Mouse (Mus musculus) myocyte (in vitro differentiated cells): ENCODE results near the gene Pced1b.

Experiments used
- CEBPB ChIP-seq: IDR thresholded peaks from 2 replicates; pipeline ENCODE4 v1.6.1; 2011; ENCODE audit warnings: mild to moderate bottlenecking, moderate library complexity; ENCODE audit not compliant: poor library complexity, insufficient read depth, severe bottlenecking
- E2F4 ChIP-seq: IDR thresholded peaks from one replicate; pipeline ENCODE4 v1.6.1; 2011; ENCODE audit warnings: mild to moderate bottlenecking, control low read depth, moderate library complexity; ENCODE audit not compliant: insufficient read depth
- MAX ChIP-seq: IDR thresholded peaks from one replicate; pipeline ENCODE4 v1.6.1; 2011; ENCODE audit warnings: low read depth, mild to moderate bottlenecking, control low read depth
- MYOD1 ChIP-seq, 3 experiments: IDR thresholded peaks; one replicate each; pipeline ENCODE4 v1.6.1; 2011; ENCODE audit warnings: control low read depth in 2 of 3, low read depth in 2 of 3, mild to moderate bottlenecking in 2 of 3, moderate library complexity in 1 of 3; ENCODE audit not compliant: insufficient read length in 2 of 3, control insufficient read depth in 1 of 3
- MYOG ChIP-seq, 3 experiments: IDR thresholded peaks; one replicate each; pipeline ENCODE4 v1.6.1; 2011; ENCODE audit warnings: control low read depth in 2 of 3, low read depth in 2 of 3, mild to moderate bottlenecking in 2 of 3; ENCODE audit not compliant: insufficient read length in 2 of 3, control insufficient read depth in 1 of 3, insufficient read depth in 1 of 3
- POLR2A ChIP-seq: IDR thresholded peaks from one replicate; pipeline ENCODE4 v1.6.1; 2011; ENCODE audit warnings: low read depth, mild to moderate bottlenecking, control low read depth, moderate library complexity; ENCODE audit not compliant: insufficient read length
- POLR2AphosphoS2 ChIP-seq: IDR thresholded peaks from one replicate; pipeline ENCODE4 v1.6.1; 2011; ENCODE audit warnings: low read depth, control low read depth; ENCODE audit not compliant: insufficient read length
- SRF ChIP-seq: IDR thresholded peaks from one replicate; pipeline ENCODE4 v1.6.1; 2011; ENCODE audit warnings: low read depth; ENCODE audit not compliant: control insufficient read depth, insufficient read length
- TCF12 ChIP-seq: IDR thresholded peaks from one replicate; pipeline ENCODE4 v1.6.1; 2011; ENCODE audit warnings: mild to moderate bottlenecking, control low read depth; ENCODE audit not compliant: poor library complexity, insufficient read depth, severe bottlenecking
- USF1 ChIP-seq: IDR thresholded peaks from one replicate; pipeline ENCODE4 v1.6.1; 2011; ENCODE audit warnings: low read depth, mild to moderate bottlenecking, control low read depth, moderate library complexity

DNA sequence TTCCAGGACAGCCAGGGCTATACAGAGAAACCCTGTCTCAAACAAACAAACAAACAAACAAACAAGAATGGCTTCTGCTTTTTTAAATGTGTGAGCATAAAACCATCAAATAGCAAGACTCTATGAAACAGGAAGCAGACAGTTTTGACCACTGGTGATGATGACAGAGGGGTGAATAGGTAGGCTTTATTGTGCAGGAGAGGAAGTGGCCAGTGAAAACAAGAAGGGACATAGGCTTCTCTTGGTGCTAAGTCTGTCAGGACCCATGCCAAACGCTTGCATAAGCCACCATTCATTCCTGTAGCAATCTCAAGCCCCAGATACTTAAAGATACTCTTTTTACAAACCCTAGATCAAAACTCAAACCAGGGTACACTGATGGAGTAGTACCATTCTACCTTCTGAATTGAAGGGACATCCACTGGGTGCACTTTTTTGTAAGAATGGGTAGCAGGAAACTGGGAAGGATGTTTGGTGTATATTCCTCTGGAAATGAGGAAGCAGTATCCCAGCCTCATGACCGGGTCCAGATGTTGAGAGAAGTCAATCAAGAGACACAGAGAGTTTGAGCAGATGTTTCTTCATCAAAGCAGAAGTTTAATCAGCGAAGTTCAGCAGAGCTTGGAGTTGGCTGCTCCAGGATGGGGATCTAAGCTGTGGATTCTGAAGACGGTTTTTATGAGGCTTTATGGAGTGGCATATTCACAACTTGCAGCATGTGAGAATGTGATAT, 175.5 kb downstream of the Pced1b start:
- TF ChIP-seq USF1 = no peak
- TF ChIP-seq POLR2A = no peak
- TF ChIP-seq MAX = no peak
- TF ChIP-seq TCF12 = no peak
- no peak for TF ChIP-seq POLR2AphosphoS2
- no peak for TF ChIP-seq MYOD1 (IDR thresholded peaks at IDR 0.05; ENCODE audit: control insufficient read depth in 1 of 3, insufficient read length in 2 of 3, low read depth in 2 of 3)
- TF ChIP-seq MYOG (IDR thresholded peaks at IDR 0.05; ENCODE audit: control insufficient read depth in 1 of 3, insufficient read depth in 1 of 3, insufficient read length in 2 of 3, low read depth in 2 of 3) = no peak
- no peak for TF ChIP-seq CEBPB
- TF ChIP-seq SRF = no peak
- no peak for TF ChIP-seq E2F4
